Mouse (Mus musculus): ENCODE measurements around the gene Myb.

- TF ChIP-seq MAFK (IDR thresholded peaks at IDR 0.05; ENCODE audit: insufficient read depth, low read depth, low read length) (no peak), ZNF384 (IDR thresholded peaks at IDR 0.05; ENCODE audit: low read depth, low read length) (no peak), HCFC1 (IDR thresholded peaks at IDR 0.05; ENCODE audit: borderline replicate concordance, insufficient read depth, low read length) (no peak), ZC3H11A (IDR thresholded peaks at IDR 0.05; ENCODE audit: borderline replicate concordance, low read depth, low read length) (no peak)
These were observed 52.0 kb downstream of the Myb start for GRCm38 (mm10) chr10:21108796-21109195.
